Mouse (Mus musculus): ENCODE results near the gene Slc25a29. TPM values are rescaled to one million over a fixed set of nuclear protein-coding genes. Genes with fewer than 3 reads are reported as not detected.

Gene Slc25a29
- polyA plus RNA-seq, 1 experiment = 45.7 TPM

DNA sequence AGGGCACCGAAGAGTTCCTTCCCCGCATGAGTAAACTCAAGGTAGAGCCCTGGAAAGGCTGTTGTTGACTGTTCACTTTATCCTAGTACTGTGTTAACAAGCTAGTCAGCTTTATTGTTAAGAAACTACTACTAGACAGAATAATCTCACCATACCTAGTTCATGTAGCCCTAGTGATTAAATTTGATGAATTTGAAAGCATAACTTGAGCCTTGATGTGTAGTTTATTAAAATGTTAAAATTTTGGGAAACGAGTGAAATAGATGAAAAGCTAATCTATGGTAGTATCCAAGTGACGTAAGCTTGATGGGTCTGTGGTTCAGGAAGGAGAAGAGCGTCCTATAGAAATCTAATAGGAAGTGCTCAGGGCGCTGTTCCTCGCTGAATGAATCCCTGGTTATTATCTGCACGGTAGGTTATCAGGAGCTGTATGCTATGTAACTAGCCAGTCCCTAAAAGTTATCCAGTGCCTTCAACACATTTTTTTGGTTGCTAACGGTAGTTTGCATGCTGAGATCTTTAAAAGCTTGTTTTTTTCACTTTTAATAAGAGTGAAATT, 40.6 kb downstream of the Slc25a29 start:
- DNase-seq (ENCODE audit: low read depth) = no peak

- no peak for DNase-seq (ENCODE audit: low read depth)
Measured at GRCm38 (mm10) chr12:108794078-108794711, 41.5 kb downstream of the Slc25a29 start.

- no peak for DNase-seq (ENCODE audit: low read depth)
Measured at GRCm38 (mm10) chr12:108793453-108793941, 42.2 kb downstream of the Slc25a29 start.

DNA sequence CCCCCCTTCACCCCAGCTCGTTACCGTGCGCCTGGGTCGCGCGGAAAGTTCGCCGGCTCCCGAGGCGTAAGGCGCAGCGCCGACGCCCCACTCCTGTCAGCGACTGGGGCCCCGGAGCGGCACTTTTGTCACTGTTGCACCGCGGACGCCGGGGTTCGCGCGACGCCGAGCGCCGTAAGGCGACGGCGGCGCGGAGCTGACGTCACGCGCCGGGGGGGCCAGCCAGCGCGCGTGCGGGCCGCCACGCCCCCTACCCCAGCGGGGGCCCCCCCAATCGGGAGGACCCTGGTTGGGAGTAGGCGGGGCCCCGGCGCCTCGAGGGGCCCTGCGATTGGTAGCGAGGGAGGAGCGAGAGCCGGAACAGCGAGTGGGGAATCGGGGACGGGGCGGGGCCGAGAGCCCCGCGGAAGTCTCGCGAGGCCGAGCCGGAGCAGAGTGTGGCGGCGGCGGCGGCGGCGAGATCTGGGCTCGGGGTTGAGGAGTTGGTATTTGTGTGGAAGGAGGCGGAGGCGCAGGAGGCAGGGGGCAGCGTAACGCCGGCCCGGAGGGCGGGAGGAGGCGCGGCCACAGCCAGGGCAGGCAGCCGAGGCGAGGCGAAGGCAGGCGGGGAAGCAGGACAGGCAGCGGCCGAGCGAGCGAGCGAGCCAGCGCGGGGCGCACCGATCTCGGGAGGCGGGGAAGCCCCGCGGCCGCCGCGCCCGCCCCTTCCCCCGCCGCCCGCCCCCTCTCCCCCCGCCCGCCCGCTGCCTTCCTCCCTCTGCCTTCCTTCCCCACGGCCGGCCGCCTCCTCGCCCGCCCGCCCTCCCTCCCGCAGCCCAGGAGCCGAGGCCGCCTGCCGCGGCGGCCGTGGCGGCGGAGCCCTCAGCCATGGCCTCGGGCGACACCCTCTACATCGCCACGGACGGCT, 42.9 kb downstream of the Slc25a29 start, which contains the start of gene Yy1:
Yy1 (plus strand) TSS at position 428 of the 907 bp plus-strand sequence.
- DNase-seq (ENCODE audit: low read depth) = peak; percentile 54

GRCm38 (mm10) chr12:108792152-108792545, 43.5 kb downstream of the Slc25a29 start:
- no peak for DNase-seq (ENCODE audit: low read depth)

GRCm38 (mm10) chr12:108787329-108787728, 48.4 kb downstream of the Slc25a29 start:
- DNase-seq (ENCODE audit: low read depth) = no peak

DNA sequence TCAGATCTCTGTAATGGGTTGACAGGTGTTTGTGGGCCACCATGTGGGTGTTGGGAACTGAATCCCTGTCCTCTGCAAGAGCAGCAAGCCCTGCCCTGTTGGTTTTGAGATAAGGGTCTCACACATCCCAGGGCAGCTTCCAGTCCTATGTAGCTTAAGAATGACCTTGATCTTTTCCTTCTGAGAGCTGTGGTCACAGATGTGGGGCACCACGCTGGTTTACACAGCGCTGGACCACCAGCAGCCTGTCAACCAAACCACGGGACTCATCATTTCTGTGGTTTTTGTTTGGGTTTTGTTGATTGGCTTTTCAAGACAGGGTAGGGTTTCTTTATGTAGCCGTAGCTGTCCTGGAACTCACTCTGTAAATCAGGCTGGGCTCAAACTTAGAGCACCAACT, 50.5 kb downstream of the Slc25a29 start:
- no peak for DNase-seq (ENCODE audit: low read depth)

DNA sequence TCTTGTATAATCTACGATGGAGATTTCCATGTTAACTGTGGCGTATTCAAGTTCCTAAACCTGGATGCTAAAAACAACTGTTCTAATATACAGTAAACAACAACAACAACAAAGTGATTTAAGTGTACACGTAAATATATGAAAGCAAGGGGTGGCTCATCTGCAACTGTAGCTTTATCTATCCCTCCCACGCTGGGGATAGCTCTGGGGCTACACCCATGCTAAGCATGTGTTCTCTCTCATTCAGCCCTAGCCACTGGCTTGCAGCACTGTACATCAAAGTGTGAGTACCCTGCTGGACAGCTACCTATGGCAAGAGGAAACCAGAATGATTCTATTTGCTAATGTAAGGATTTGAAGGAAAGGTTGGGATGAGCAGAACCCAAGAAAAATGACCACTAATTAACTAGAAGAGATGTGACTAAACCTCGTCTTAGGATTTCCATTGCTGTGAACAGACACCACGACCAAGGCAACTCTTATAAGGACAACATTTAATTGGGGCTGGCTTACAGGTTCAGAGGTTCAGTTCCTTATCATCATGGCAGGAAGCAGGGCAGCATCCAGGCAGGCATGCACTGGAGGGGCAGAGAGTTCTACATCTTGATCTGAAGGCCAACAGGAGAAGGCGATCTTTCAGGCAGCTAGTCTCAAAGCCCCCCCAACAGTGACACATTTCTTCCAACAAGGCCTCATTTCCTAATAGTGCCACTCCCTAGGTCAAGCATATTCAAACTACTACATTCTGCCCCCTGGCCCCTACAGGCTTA, 55.4 kb downstream of the Slc25a29 start:
- DNase-seq (ENCODE audit: low read depth) = no peak

Other genes with a start within 250 kb of the Slc25a29 start
- gene Degs2, start 133.6 kb downstream of the Slc25a29 start, polyA plus RNA-seq (2012; rRNA removed) = 10.8 and 19.7 TPM in 2 replicates
- 10.4 and 16.9 TPM in 2 replicates for gene Yy1, start 42.9 kb downstream of the Slc25a29 start, polyA plus RNA-seq (2012; rRNA removed)
- 57.4 and 58.3 TPM in 2 replicates for gene Slc25a47, start 163 bp upstream of the Slc25a29 start, polyA plus RNA-seq (2012; rRNA removed)
- 35.6 and 36.9 TPM in 2 replicates for gene Wdr25, start 57.7 kb upstream of the Slc25a29 start, polyA plus RNA-seq (2012; rRNA removed)
- gene Wars, start 58.3 kb upstream of the Slc25a29 start, polyA plus RNA-seq (2012; rRNA removed) = 487 and 592 TPM in 2 replicates
- gene Begain, start 232.3 kb upstream of the Slc25a29 start, polyA plus RNA-seq (2012; rRNA removed) = 1.0 and 1.2 TPM in 2 replicates